Mouse (Mus musculus): Measurements from ENCODE around the gene Dalrd3. TPM values are rescaled to one million over a fixed set of nuclear protein-coding genes. Genes with fewer than 3 reads are reported as not detected.

Dalrd3 gene
- polyA plus RNA-seq, 1 experiment = 183 TPM

DNA sequence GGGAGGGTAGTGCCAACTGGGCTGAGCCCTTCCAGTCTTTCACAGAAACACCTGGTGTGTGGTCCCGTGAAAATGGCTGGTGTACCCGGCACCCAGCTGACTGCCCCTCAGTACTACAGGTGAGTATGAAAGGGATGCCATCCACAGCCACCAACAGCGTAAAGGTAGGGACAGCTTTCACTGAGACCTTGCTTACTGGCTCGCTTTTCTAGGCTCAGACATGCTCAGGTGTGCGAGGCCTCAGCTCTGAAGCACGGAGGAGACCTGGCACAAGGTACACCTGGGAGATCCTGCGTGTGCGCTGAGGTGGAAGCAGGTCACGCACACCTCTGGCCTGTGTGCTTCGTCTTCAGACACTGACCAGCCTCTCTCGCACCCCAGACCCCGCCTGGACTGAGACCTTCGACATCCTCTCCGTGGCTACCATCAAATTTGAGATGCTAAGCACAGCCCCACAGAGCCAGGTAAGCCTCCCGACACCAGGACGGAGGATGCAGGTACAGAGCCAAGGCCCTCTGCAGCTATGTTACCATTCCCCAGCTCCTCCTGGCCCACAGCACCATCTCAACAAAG, 1.8 kb downstream of the Dalrd3 start:
- Histone ChIP-seq H3K4me1 (ENCODE audit: control insufficient read depth, insufficient read depth, low read length) (0 out of 2 replicates have a peak, but pooled peaks cover 4% of the 10 kb centered on the region), H3K4me3 (replicated peaks; ENCODE audit: extremely low read depth, low read depth, low read length) (no peak overlapping the region)
- no peak for TF ChIP-seq POLR2A (IDR thresholded peaks at IDR 0.05; ENCODE audit: borderline replicate concordance, extremely low read depth, low read depth, low read length)
- no peak for TF ChIP-seq CTCF (IDR thresholded peaks at IDR 0.05; ENCODE audit: insufficient read depth, low read length)
- DNase-seq = no peak
- WGBS = 95% methylated on average over 16 of the region's 16 CpGs

DNA sequence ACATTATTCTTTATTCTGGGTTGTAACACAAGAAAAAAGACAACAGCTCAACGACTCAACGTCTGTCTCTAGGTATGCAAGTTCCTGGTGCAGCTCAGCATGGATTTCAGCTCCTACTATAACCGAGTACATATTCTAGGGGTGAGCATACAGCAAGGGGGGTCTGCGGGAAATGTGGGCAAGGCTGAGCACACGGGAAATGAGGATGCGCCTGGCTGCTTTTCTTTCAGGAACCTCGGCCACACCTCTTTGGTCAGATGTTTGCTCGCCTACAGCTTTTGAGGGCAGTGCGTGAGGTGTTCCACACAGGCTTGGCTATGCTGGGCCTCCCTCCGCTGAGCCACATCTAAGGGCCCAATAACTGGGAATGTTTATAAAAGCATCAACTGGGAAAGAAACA, 2.6 kb downstream of the Dalrd3 start:
- Histone ChIP-seq H3K4me3 (replicated peaks; ENCODE audit: extremely low read depth, low read depth, low read length) (no peak overlapping the region), H3K4me1 (ENCODE audit: control insufficient read depth, insufficient read depth, low read length) (0 out of 2 replicates have a peak, but pooled peaks cover 4% of the 10 kb centered on the region)
- 76% methylated on average over 10 of the region's 10 CpGs for WGBS
- TF ChIP-seq POLR2A (IDR thresholded peaks at IDR 0.05; ENCODE audit: borderline replicate concordance, extremely low read depth, low read depth, low read length) (no peak), CTCF (IDR thresholded peaks at IDR 0.05; ENCODE audit: insufficient read depth, low read length) (no peak)
- no peak for DNase-seq

DNA sequence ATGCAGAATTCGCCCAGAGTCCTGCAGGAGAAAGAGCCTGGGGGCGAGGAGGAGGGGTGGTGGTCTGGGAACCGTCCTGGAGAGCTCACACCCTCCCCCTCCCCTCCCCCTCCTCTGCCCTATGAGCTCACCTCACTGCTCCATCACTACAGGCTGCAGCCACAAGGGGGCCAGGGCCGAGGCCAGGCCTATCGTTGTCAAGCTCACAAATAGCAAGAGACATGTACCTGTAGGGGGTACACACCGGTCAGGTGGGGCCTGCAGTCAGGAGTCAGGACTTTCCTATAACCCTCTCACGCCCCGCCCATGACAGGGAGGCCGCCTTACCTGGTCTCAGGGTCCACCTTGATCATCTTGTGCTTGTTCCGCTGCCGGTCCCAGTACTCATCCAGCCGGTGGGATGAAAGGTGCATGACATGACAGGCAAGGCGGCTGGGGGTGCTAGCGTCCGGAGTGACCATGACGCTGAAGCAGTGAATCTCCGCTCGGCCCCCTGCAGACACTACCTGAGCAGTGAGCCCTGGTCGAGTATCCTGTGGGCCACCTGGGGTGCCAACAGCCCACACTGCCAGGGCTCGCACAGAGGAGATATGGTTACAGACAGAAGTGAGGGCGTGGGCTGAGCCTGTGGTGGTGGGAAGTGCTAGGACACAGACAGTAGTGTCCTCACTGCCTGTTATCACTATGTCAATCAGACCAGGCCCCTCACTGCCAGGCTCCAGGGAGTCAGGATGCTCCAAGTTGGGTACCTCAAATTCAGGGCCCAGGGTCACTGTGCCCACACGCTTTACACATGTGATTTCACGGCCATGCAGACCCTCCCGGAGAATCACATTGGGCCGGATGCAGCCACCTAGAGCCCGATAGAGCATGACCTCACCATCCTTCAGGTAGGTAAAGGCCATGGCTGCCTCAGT, 4.3 kb downstream of the Dalrd3 start:
- TF ChIP-seq CTCF (IDR thresholded peaks at IDR 0.05; ENCODE audit: insufficient read depth, low read length) (0 out of 2 replicates have a peak, but pooled peaks have one; percentile 14), POLR2A (IDR thresholded peaks at IDR 0.05; ENCODE audit: borderline replicate concordance, extremely low read depth, low read depth, low read length) (no peak)
- no peak for DNase-seq
- peaks cover 3% of the 10 kb centered on the region for H3K4me1 ChIP-seq (ENCODE audit: control insufficient read depth, insufficient read depth, low read length)
- WGBS = 62% methylated on average over 26 of the region's 26 CpGs
- no peak overlapping the region for H3K4me3 ChIP-seq (replicated peaks; ENCODE audit: extremely low read depth, low read depth, low read length)

DNA sequence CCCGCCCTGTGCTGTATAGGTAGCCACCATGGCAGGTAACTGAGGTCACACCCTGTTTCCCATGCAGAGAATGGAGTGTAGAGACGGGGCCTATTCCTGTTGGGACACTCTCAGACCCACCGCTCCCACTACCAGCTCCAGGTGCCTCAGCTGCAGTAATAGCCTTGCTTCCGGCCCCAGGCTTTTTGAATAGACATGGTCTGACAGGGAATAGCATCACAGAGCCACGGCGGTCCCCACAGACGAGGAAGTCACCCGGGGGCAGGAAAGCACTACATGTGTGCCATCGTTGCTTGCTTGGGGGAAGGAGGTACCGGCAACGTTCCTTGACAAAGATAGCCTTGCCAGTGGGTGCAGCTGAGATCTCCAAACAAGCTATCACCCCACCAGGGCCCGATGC, 5.2 kb downstream of the Dalrd3 start:
- DNase-seq = no peak
- H3K4me3 ChIP-seq (replicated peaks; ENCODE audit: extremely low read depth, low read depth, low read length) = no peak overlapping the region
- TF ChIP-seq POLR2A (IDR thresholded peaks at IDR 0.05; ENCODE audit: borderline replicate concordance, extremely low read depth, low read depth, low read length) (no peak), CTCF (IDR thresholded peaks at IDR 0.05; ENCODE audit: insufficient read depth, low read length) (no peak)
- WGBS = 87% methylated on average over 12 of the region's 12 CpGs
- peaks cover 4% of the 10 kb centered on the region for H3K4me1 ChIP-seq (ENCODE audit: control insufficient read depth, insufficient read depth, low read length)

DNA sequence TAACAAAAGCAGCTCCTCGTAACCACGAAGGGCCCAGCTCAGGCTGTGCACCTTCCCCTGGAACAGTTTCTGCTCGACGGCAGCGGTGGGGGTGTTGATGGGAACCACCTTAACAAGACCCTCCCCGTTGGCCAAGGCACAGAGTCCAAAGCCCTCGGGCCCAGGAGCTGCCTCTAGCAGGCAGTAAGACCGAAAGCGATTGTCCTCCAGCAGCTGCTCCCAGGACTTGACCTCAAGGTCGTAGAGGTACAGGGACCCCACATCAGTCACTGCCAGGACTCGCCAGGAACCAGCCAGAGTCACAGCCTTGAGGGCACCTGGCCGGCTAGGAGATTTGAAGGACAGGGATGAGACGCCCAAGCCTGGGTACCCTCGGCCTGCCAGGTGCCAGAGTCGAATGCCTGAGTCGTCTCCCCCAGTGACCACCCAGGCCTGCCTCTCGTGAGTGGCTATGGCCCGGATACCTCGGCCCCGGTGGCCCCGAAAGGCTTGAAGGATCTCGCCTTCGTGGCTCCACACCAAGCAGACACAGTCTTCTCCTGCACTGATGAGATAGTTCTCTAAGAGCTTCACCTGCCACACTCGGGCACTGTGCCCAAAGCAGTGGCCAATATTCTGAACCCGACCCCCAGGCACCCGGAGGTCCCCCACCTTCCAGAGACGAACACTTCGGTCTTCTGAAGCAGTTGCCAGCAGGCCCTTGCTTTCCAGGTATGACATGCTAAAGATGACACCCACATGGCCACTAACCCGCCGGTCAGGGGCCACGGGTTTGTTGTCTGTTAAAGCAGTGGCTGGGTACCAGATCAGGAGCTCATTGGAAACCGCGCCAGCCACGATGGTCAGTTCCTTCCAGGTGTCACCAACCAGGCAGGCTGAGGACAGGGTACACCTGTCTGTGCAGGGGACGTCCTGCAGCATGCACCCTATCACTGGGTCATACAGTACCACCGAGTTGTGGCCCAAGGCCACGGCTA, 5.9 kb downstream of the Dalrd3 start:
- TF ChIP-seq POLR2A (IDR thresholded peaks at IDR 0.05; ENCODE audit: borderline replicate concordance, extremely low read depth, low read depth, low read length) = no peak
- TF ChIP-seq CTCF (IDR thresholded peaks at IDR 0.05; ENCODE audit: insufficient read depth, low read length) = no peak
- DNase-seq = no peak
- Histone ChIP-seq H3K4me3 (replicated peaks; ENCODE audit: extremely low read depth, low read depth, low read length) (no peak overlapping the region), H3K4me1 (ENCODE audit: control insufficient read depth, insufficient read depth, low read length) (peaks cover 4% of the 10 kb centered on the region)
- whole genome bisulfite sequencing = 82% methylated on average over 37 of the region's 37 CpGs

DNA sequence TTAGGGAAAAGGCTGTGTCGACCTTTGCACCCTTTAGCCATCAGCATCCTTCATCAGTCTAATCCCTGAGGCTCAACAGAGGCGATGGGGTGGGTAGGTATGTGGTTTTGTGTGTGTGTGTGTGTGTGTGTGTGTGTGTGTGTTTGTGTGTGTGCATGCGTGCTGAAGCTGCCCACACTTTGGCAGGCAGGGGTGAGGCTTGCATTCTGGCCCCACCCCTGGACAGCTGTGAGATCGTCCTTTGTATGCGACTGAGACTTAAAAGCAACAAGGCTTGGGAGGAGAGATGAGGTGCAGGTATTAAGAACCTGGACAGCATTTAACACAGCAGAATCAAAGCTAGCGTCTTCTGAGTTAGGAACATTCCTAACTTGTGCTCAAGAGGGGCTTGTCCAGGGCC, 7.3 kb downstream of the Dalrd3 start:
- WGBS = 53% methylated on average over 6 of the region's 6 CpGs
- no peak overlapping the region for H3K4me3 ChIP-seq (replicated peaks; ENCODE audit: extremely low read depth, low read depth, low read length)
- no peak for DNase-seq

DNA sequence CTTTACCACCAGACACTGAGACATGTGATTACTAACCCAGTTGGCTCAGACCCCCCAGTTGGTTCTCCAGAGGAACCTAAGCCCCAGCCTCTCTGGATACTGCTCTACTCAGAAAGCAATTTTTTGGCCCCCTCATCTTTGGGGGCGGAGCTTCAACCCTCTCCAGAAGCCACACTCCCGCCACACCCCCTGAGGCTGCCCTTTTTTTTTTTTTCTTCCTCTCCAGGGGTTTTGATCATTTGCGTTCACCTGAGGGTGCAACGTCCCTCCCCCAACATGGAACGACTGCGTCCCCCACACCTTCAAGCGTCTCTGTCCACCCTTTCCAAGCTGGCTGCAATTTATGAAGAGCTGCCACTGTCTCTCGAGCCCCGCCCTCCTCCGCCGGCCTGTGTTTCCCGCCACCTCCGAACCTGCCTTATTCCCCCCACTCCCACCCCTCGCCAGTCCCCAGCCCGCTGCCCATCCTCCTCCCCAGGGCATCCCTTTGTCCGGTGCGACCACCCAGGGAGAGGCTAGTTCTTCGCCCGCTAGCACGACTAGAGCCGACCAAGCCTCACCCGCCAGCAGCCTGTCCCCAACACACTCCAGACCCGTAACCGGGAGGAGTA, 8.4 kb downstream of the Dalrd3 start:
- Histone ChIP-seq H3K4me3 (replicated peaks; ENCODE audit: extremely low read depth, low read depth, low read length) (peak overlapping the region; percentile 81), H3K4me1 (ENCODE audit: control insufficient read depth, insufficient read depth, low read length) (peaks cover 4% of the 10 kb centered on the region)
- peak; percentile 56 for DNase-seq
- TF ChIP-seq POLR2A (IDR thresholded peaks at IDR 0.05; ENCODE audit: borderline replicate concordance, extremely low read depth, low read depth, low read length) = no peak
- WGBS = under 1% methylated on average over 24 of the region's 24 CpGs

More for the DNA sequence above, 7.3 kb downstream of the Dalrd3 start:
- TF ChIP-seq CTCF (IDR thresholded peaks at IDR 0.05; ENCODE audit: insufficient read depth, low read length) (no peak), POLR2A (IDR thresholded peaks at IDR 0.05; ENCODE audit: borderline replicate concordance, extremely low read depth, low read depth, low read length) (no peak)
- peaks cover 4% of the 10 kb centered on the region for H3K4me1 ChIP-seq (ENCODE audit: control insufficient read depth, insufficient read depth, low read length)

DNA sequence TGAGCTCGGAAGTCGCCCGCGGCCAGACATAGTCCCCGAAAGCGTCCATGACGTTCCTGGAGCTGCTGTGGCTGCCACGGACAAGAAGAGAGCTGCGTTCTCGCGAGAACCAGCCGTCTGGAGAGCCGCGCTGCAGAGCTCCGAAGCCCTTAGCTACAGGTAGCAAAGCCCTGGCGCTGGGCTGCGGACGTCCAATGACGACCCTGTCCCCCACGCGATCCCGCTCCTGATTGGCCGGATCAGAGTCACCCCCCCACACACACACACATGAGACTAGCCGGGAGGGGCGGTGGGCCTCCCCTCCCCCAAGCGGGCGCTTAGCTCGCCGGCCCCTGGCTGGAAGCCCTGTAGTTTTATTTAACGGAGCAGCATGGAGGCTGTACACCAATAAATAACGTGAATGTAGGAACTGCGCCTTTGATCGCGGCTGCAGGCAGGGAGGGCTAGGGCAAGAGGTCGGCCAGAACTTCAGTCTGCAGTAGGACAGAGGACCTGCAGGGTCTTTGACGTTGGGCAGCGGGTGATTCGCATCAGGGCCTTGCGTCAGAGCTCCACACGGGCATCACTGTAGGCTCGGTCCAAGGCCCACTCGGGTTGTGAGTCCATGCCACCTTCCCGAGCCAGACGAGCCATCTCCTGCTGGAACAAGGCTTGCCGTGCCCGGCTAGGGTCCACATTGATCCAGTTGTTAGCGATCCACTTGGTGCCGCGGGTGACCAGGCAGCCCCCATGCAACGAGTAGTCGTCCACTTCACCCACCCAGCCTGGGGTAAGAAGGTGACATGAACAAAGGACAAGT, 9.1 kb downstream of the Dalrd3 start, which contains the start of gene Wdr6:
Wdr6 (minus strand) TSS at position 195 of the 799 bp plus-strand sequence.
- WGBS = 5% methylated on average over 51 of the region's 51 CpGs
- peak within 1 kb of the TSS; percentile 81 for H3K4me3 ChIP-seq (replicated peaks; ENCODE audit: extremely low read depth, low read depth, low read length)
- DNase-seq = peak; percentile 83
- TF ChIP-seq CTCF (IDR thresholded peaks at IDR 0.05; ENCODE audit: insufficient read depth, low read length) = no peak
- peak; percentile 74; the same call in 1 of the 2 replicates for TF ChIP-seq POLR2A (IDR thresholded peaks at IDR 0.05; ENCODE audit: borderline replicate concordance, extremely low read depth, low read depth, low read length)
- peaks cover 4% of the 10 kb centered on the region for H3K4me1 ChIP-seq (ENCODE audit: control insufficient read depth, insufficient read depth, low read length)

All from lung, adult 2 months (tissue).